Mouse (Mus musculus) hindbrain, postnatal 0 days (tissue): ENCODE measurements around the gene Fat2. TPM values are rescaled to one million over a fixed set of nuclear protein-coding genes. Genes with fewer than 3 reads are reported as not detected.

ENCODE experiments used
- ATAC-seq: fragments of 200-750 bp; cut with Nextera tagmentation; 2 replicates; pipeline ENCODE4 v1.8.0; 2017; ENCODE audit warnings: mild to moderate bottlenecking, moderate TSS enrichment, moderate library complexity
- DNase-seq: peaks from one replicate; pipeline ENCODE4 v3.0.0-alpha.2; 2015; ENCODE audit warnings: low spot score
- H3K27ac ChIP-seq: fragments of 300-500 bp; sonication (generic); 2 replicates; pipeline ENCODE4 v1.5.1; 2014; ENCODE audit warnings: mild to moderate bottlenecking
- H3K27me3 ChIP-seq: fragments of 300-500 bp; sonication (generic); 2 replicates; pipeline ENCODE4 v1.6.1; 2014; ENCODE audit warnings: low read length, mixed read lengths; ENCODE audit not compliant: insufficient read depth
- H3K36me3 ChIP-seq: fragments of 300-500 bp; sonication (generic); 2 replicates; pipeline ENCODE4 v1.6.1; 2014; ENCODE audit warnings: low read length, mixed read lengths; ENCODE audit not compliant: insufficient read depth
- H3K4me1 ChIP-seq: fragments of 300-500 bp; sonication (generic); 2 replicates; pipeline ENCODE4 v1.6.1; 2014; ENCODE audit warnings: antibody characterized with exemption, low read length, mixed read lengths; ENCODE audit not compliant: insufficient read depth
- H3K4me2 ChIP-seq: fragments of 300-500 bp; sonication (generic); 2 replicates; pipeline ENCODE4 v1.6.1; 2014; ENCODE audit warnings: low read depth, mild to moderate bottlenecking, low read length, moderate library complexity, mixed read lengths
- H3K4me3 ChIP-seq: fragments of 300-500 bp; sonication (generic); 2 replicates; pipeline ENCODE4 v1.5.1; 2014; ENCODE audit warnings: low read length
- H3K9ac ChIP-seq: fragments of 300-500 bp; sonication (generic); replicated peaks from 2 replicates; pipeline ENCODE4 v1.6.1; 2014; ENCODE audit warnings: mild to moderate bottlenecking, low read length, moderate library complexity, mixed read lengths
- H3K9me3 ChIP-seq: fragments of 300-500 bp; sonication (generic); 2 replicates; pipeline ENCODE4 v1.6.1; 2016; ENCODE audit warnings: low read length, mixed read lengths
- CTCF ChIP-seq: IDR thresholded peaks from 2 replicates; pipeline ENCODE4 v1.5.1; 2016; ENCODE audit warnings: antibody characterized with exemption, control low read depth, low read depth
- WGBS: fragments of 180-500 bp; shearing (Covaris S2); extraction: QIAGEN DNeasy Blood & Tissue Kit; methylation state at CpG from one replicate; pipeline ENCODE4 v1.1.7; 2014; 5-methylcytosine and 5-hydroxymethylcytosine counted together
- polyA plus RNA-seq: library from polyadenylated mRNA; unstranded; fragments of >200 nt; fragmentation: Nextera tagmentation; extraction: Ambion mirVana; gene quantifications from 2 replicates; pipeline ENCODE4 v1.2.1, GENCODE M21; 2015
- total RNA-seq: library from RNA; depleted of rRNA; stranded (reverse); fragments of >200 nt; gene quantifications from 2 replicates; pipeline ENCODE4 v1.2.3, GENCODE M21; 2014

Fat2 gene
- total and polyA plus RNA-seq, 2 experiments from 2014 or later, result 0.78 to 21.0 TPM

DNA sequence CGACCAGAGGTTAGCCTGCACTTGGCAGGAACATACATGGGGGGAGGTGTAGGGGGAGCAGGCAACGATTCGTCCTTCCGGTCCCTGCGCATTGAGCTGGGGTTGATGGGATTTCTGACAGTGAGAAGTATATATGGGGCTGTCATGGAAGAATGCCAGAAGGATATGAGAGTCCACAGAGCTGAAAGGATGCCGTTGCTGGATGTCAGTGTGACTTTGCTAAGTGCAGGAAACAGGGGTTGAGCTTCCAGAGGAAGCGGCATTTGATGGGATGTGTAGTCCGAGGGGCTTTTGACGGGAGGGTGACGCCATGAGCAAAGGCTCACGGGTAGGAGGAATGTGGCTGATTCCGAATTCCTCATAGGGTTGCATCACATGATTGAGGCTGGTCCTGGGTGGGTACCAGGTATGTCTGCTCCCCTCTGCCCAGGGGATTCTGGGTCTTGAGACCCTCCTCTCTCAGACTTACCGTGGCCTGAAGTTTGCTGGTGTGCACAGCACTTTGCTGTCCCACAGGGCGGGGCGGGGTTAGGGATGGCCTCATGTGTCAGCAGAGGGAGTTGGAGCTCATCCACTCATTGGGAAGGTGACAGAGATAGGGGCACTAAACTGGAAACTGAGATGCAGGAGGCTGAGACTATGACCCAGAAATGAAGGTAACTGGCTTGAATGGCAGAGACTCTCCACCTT, 21.9 kb upstream of the Fat2 start:
- Histone ChIP-seq H3K9me3 (no peaks in the 10 kb centered on the region), H3K4me1 (no peaks in the 10 kb centered on the region), H3K36me3 (no peaks in the 10 kb centered on the region), H3K27me3 (no peaks in the 10 kb centered on the region), H3K4me3 (no peak overlapping the region), H3K27ac (no peak overlapping the region), H3K9ac (no peak overlapping the region), H3K4me2 (no peak overlapping the region)
- ATAC-seq (no peak), DNase-seq (no peak)
- WGBS, result 70% methylated on average over 15 of the region's 15 CpGs
- TF ChIP-seq CTCF, result no peak

- TF ChIP-seq CTCF, result no peak
- WGBS, result 85% methylated on average over 2 of the region's 2 CpGs
- no peak overlapping the region for H3K4me3 ChIP-seq
- H3K27ac ChIP-seq, result no peak overlapping the region
- no peaks in the 10 kb centered on the region for H3K36me3 ChIP-seq
- H3K9me3 ChIP-seq, result no peaks in the 10 kb centered on the region
- H3K9ac ChIP-seq, result no peak overlapping the region
- H3K4me2 ChIP-seq, result no peak overlapping the region
- ATAC-seq (no peak), DNase-seq (no peak)
- H3K27me3 ChIP-seq, result no peaks in the 10 kb centered on the region
- H3K4me1 ChIP-seq, result no peaks in the 10 kb centered on the region
Measured at GRCm38 (mm10) chr11:55356846-55357245, 20.5 kb upstream of the Fat2 start.

GRCm38 (mm10) chr11:55341961-55342371, 5.6 kb upstream of the Fat2 start:
- H3K4me2 ChIP-seq, result no peak overlapping the region
- DNase-seq, result peak; percentile 82
- H3K27me3 ChIP-seq, result no peaks in the 10 kb centered on the region
- ATAC-seq, result peak; percentile 90
- H3K36me3 ChIP-seq, result no peaks in the 10 kb centered on the region
- peak overlapping the region; percentile 46; the same call in 1 of the 2 replicates for H3K27ac ChIP-seq
- TF ChIP-seq CTCF, result no peak
- H3K9ac ChIP-seq, result no peak overlapping the region
- H3K4me3 ChIP-seq, result no peak overlapping the region
- no peaks in the 10 kb centered on the region for H3K9me3 ChIP-seq
- no peaks in the 10 kb centered on the region for H3K4me1 ChIP-seq
- WGBS, result 60% methylated on average over 11 of the region's 11 CpGs

DNA sequence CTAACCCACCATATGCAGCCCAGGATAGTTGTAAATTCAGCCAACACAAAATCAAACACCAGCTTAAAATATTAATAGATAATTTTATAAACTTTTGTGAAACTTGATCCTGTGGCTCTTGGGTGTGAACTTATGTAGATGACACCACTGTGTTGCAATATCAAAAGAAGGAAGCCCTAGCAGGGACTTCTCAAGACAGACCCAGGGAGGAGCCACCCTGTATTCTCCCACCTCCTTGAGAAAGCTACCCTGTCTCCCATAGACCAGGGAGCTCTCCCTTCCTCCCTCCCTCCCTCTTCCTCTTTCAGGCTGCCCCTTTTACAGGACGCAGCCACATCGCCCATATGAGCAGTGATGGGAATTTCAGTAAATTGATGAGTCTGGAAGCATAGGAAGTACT, 4.4 kb upstream of the Fat2 start:
- H3K9me3 ChIP-seq, result no peaks in the 10 kb centered on the region
- H3K4me3 ChIP-seq, result no peak overlapping the region
- H3K36me3 ChIP-seq, result no peaks in the 10 kb centered on the region
- TF ChIP-seq CTCF, result no peak
- DNase-seq (no peak), ATAC-seq (no peak)
- no peaks in the 10 kb centered on the region for H3K4me1 ChIP-seq
- H3K27ac ChIP-seq, result no peak overlapping the region
- no peaks in the 10 kb centered on the region for H3K27me3 ChIP-seq
- 85% methylated on average over 2 of the region's 2 CpGs for WGBS
- H3K9ac ChIP-seq, result no peak overlapping the region
- H3K4me2 ChIP-seq, result no peak overlapping the region

DNA sequence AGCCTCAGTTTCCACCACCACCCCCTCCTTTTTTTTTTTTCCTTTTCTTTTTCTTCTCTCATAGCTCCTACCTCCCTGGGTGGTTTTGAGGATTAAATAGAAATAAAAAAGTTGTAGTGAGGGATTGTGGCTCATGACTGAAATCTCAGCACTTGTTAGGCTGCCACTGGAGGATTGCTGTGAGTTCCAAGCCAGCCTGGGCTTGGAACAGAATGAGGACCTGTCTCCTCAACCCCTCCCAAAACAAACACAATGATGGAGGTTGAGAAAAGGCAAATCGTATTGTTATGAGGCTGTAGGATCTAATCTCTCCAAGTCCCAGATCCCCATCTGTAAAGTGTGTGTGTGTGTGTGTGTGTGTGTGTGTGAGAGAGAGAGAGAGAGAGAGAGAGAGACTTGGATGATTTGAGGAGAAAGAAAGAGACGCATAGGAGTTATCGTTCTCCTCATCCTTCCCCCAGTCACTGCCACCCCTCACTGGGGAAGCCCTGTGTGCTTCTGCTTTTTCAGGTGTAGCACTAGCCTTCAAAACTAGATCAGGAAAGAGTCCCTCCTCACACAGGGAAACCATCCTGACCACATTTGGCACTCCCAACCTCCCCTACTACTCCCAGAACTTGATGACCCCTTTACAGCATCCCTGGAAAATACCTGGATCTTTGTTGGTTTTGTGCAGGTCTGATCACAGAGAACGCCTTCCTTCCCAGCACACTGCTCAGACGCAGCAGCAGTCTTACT, 837 bp upstream of the Fat2 start:
- ATAC-seq (no peak), DNase-seq (no peak)
- Histone ChIP-seq H3K27me3 (no peaks in the 10 kb centered on the region), H3K4me2 (peak overlapping the region; percentile 34; the same call in 1 of the 2 replicates), H3K4me3 (no peak overlapping the region), H3K4me1 (no peaks in the 10 kb centered on the region), H3K27ac (no peak overlapping the region), H3K9me3 (no peaks in the 10 kb centered on the region), H3K9ac (no peak overlapping the region), H3K36me3 (no peaks in the 10 kb centered on the region)
- TF ChIP-seq CTCF, result no peak
- WGBS, result 84% methylated on average over 5 of the region's 5 CpGs

DNA sequence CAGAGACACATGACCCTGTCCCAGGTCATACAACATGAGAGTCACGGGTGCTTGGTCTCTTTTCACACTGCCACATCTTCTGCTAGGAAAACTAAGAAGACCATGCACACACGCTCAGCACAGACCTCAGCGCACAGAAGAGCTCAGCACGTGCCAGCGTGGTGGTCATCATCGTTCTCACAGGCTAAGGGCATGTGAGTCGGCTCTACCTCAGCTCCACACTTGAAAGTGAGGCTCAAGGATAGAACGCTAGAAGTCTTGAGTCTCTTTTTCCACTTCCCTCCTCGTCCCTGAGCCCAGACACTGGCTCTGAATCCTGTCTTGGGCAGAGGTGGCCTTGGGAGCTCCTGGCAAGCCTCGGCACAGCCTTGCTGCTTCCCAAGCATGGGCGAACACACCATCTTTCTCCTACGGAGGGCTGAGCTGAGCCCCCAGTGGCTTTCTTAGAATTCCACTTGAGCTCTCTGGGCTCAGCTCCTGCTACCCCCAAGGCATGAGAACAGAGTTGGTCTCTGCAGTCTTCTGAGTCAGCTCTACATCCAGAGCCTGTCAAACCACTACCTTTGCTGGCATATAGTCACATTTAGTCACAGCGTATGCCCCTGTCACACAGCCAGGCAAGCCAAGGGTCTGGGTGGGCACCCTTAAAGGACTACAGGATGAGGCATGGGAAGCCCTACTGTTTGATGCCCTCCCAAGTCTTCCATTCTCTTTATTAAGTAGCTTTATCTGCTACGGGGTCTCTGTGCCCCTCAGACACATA, 869 bp downstream of the Fat2 start:
- Histone ChIP-seq H3K4me3 (peak overlapping the region; percentile 12), H3K4me1 (no peaks in the 10 kb centered on the region), H3K36me3 (no peaks in the 10 kb centered on the region), H3K4me2 (peak overlapping the region; percentile 34; the same call in 1 of the 2 replicates), H3K27me3 (no peaks in the 10 kb centered on the region), H3K9me3 (no peaks in the 10 kb centered on the region), H3K27ac (peak overlapping the region; percentile 27; the same call in 1 of the 2 replicates), H3K9ac (no peak overlapping the region)
- ATAC-seq (no peak), DNase-seq (no peak)
- TF ChIP-seq CTCF, result no peak
- 87% methylated on average over 14 of the region's 14 CpGs for WGBS
